Mouse (Mus musculus) limb, embryonic 12.5 days (tissue): ENCODE measurements around the gene Rhobtb1. TPM values are rescaled to one million over a fixed set of nuclear protein-coding genes. Genes with fewer than 3 reads are reported as not detected.

ENCODE experiments used
- ATAC-seq: fragments of 200-750 bp; cut with Nextera tagmentation; 2 replicates; pipeline ENCODE4 v1.8.0; 2017; ENCODE audit warnings: low read depth, moderate TSS enrichment; ENCODE audit not compliant: insufficient number of reproducible peaks, insufficient read depth, low FRiP score, low TSS enrichment
- H3K27ac ChIP-seq: fragments of 300-500 bp; sonication (generic); 2 replicates; pipeline ENCODE4 v1.5.1; 2016; ENCODE audit warnings: mild to moderate bottlenecking, moderate library complexity
- H3K27me3 ChIP-seq: fragments of 300-500 bp; sonication (generic); 2 replicates; pipeline ENCODE4 v1.6.1; 2016; ENCODE audit warnings: mild to moderate bottlenecking, moderate library complexity
- H3K36me3 ChIP-seq: fragments of 300-500 bp; sonication (generic); 2 replicates; pipeline ENCODE4 v1.6.1; 2016; ENCODE audit warnings: mild to moderate bottlenecking, moderate library complexity
- H3K4me1 ChIP-seq: fragments of 300-500 bp; sonication (generic); replicated peaks from 2 replicates; pipeline ENCODE4 v1.6.1; 2016
- H3K4me2 ChIP-seq: fragments of 300-500 bp; sonication (generic); 2 replicates; pipeline ENCODE4 v1.6.1; 2016; ENCODE audit warnings: mild to moderate bottlenecking, moderate library complexity
- H3K4me3 ChIP-seq: fragments of 300-500 bp; sonication (generic); replicated peaks from 2 replicates; pipeline ENCODE4 v1.5.1; 2016; ENCODE audit warnings: mild to moderate bottlenecking
- H3K9ac ChIP-seq: fragments of 300-500 bp; sonication (generic); replicated peaks from 2 replicates; pipeline ENCODE4 v1.6.1; 2016; ENCODE audit warnings: mild to moderate bottlenecking, moderate library complexity
- H3K9me3 ChIP-seq: fragments of 300-500 bp; sonication (generic); 2 replicates; pipeline ENCODE4 v1.6.1; 2016; ENCODE audit warnings: mild to moderate bottlenecking, moderate library complexity
- WGBS: fragments of 180-500 bp; shearing (Covaris S2); methylation state at CpG from one replicate; pipeline ENCODE4 v1.1.7; 2016; 5-methylcytosine and 5-hydroxymethylcytosine counted together
- polyA plus RNA-seq: library from polyadenylated mRNA; unstranded; fragments of >200 nt; fragmentation: Nextera tagmentation; extraction: Ambion mirVana; gene quantifications from 2 replicates; pipeline ENCODE4 v1.2.1, GENCODE M21; 2016

The Rhobtb1 gene
- polyA plus RNA-seq, 1 experiment from 2014 or later = 29.9 TPM

DNA sequence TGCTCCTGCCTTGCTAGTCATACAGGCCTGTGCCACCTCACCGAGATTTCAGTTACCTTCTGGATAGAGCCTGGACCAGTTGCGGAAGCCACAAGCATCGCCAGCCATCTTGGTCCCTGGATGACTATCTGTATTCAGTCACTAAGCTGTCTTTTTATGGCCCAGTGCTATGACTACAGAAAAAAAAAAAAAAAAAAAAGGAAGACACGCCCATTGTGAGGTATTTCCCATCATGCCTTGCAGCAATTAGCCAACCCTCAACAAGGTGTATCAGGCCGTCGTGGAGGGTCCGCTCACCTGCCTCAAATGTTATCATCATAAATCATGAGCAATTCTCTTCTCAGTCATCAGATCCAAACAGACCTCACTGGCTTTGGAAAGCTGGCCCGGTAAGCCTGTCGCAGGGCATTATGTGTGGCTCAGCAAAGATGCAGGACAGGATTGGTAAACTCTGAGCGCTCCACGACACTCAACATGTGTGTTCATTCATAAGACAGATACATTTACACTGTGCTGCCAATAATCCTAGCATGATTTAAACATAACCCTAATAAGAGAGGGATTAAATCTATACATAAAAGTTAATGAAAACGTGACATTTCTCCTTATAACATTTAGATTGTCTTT lies 176.9 kb downstream of the Rhobtb1 start:
- H3K4me3 ChIP-seq = no peak overlapping the region
- WGBS = 87% methylated on average over 12 of the region's 12 CpGs
- peaks cover 3% of the 10 kb centered on the region; the same call in 1 of the 2 replicates for H3K36me3 ChIP-seq
- no peak overlapping the region for H3K9ac ChIP-seq
- no peaks in the 10 kb centered on the region; the same call in 1 of the 2 replicates for H3K4me1 ChIP-seq
- no peak overlapping the region for H3K4me2 ChIP-seq
- H3K27me3 ChIP-seq = no peaks in the 10 kb centered on the region
- ATAC-seq = no peak
- H3K9me3 ChIP-seq = no peaks in the 10 kb centered on the region
- no peak overlapping the region for H3K27ac ChIP-seq

DNA sequence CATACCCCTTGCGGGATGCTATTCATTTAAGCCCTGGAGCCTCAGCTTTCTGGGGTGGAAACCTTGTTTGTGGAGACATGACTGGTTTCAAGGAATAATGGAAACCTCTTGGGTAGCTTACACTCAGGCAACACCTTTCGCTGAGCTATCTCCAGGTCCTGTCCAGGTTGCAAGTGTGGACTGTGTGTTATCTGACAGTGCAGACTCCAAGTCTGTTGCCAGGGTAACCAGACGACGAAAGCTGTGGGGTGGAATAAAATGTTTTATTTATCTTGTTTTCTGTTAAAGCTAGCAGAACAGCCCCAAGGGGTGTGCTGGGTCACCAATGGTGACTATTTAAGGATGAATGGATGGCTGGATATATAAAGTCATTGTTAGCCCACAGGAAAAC lies 177.4 kb downstream of the Rhobtb1 start:
- no peak overlapping the region for H3K27ac ChIP-seq
- no peak for ATAC-seq
- H3K4me1 ChIP-seq = no peaks in the 10 kb centered on the region; the same call in 1 of the 2 replicates
- H3K27me3 ChIP-seq = no peaks in the 10 kb centered on the region
- H3K4me3 ChIP-seq = no peak overlapping the region
- no peak overlapping the region for H3K9ac ChIP-seq
- peaks cover 6% of the 10 kb centered on the region; the same call in 1 of the 2 replicates for H3K36me3 ChIP-seq
- no peak overlapping the region for H3K4me2 ChIP-seq
- no peaks in the 10 kb centered on the region for H3K9me3 ChIP-seq
- WGBS = 80% methylated on average over 4 of the region's 4 CpGs

GRCm38 (mm10) chr10:69331231-69331630 lies 180.0 kb downstream of the Rhobtb1 start:
- Histone ChIP-seq H3K9ac (no peak overlapping the region), H3K9me3 (no peaks in the 10 kb centered on the region), H3K4me2 (no peak overlapping the region), H3K4me3 (no peak overlapping the region), H3K4me1 (no peaks in the 10 kb centered on the region), H3K27ac (no peak overlapping the region), H3K27me3 (no peaks in the 10 kb centered on the region), H3K36me3 (peaks cover 30% of the 10 kb centered on the region)
- WGBS = 84% methylated on average over 6 of the region's 6 CpGs
- no peak for ATAC-seq

DNA sequence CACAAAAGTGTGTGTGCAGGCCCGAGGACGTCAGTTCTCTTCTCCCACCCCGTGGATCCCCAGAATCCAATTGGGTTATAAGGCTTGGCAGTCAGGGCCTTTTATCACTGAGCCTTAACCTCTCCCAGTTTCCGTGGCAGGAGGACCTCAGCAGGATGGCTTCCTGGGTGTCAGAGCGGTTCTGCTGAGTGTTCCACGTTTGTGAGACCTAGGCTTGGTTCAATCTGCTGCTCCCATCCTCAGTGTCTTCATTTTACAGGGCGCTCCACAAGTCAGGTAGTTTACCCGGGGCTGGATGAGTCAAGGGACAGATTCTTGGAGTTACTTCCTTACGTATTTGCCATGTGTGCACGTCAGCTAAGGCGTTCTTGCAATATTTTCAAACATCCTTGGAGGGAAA lies 182.0 kb downstream of the Rhobtb1 start:
- Histone ChIP-seq H3K27me3 (no peaks in the 10 kb centered on the region), H3K9me3 (no peaks in the 10 kb centered on the region), H3K27ac (no peak overlapping the region), H3K36me3 (peaks cover 49% of the 10 kb centered on the region), H3K4me3 (no peak overlapping the region), H3K4me2 (no peak overlapping the region), H3K9ac (no peak overlapping the region), H3K4me1 (no peaks in the 10 kb centered on the region)
- no peak for ATAC-seq
- 89% methylated on average over 11 of the region's 11 CpGs for WGBS

- H3K27me3 ChIP-seq = no peaks in the 10 kb centered on the region
- no peak overlapping the region for H3K27ac ChIP-seq
- no peak for ATAC-seq
- no peak overlapping the region for H3K4me3 ChIP-seq
- 80% methylated on average over 16 of the region's 16 CpGs for whole genome bisulfite sequencing
- H3K4me1 ChIP-seq = no peaks in the 10 kb centered on the region
- no peak overlapping the region for H3K9ac ChIP-seq
- H3K9me3 ChIP-seq = no peaks in the 10 kb centered on the region
- no peak overlapping the region for H3K4me2 ChIP-seq
- peaks cover 63% of the 10 kb centered on the region for H3K36me3 ChIP-seq
Observed at GRCm38 (mm10) chr10:69334271-69335194, 183.3 kb downstream of the Rhobtb1 start.

- Histone ChIP-seq H3K9ac (no peak overlapping the region), H3K4me1 (no peaks in the 10 kb centered on the region), H3K27me3 (no peaks in the 10 kb centered on the region), H3K9me3 (no peaks in the 10 kb centered on the region), H3K4me2 (no peak overlapping the region), H3K36me3 (peaks cover 69% of the 10 kb centered on the region), H3K27ac (peak overlapping the region; percentile 58; the same call in 1 of the 2 replicates), H3K4me3 (no peak overlapping the region)
- no peak for ATAC-seq
- WGBS = 80% methylated on average over 7 of the region's 7 CpGs
Observed at GRCm38 (mm10) chr10:69335195-69335536, 183.9 kb downstream of the Rhobtb1 start.

DNA sequence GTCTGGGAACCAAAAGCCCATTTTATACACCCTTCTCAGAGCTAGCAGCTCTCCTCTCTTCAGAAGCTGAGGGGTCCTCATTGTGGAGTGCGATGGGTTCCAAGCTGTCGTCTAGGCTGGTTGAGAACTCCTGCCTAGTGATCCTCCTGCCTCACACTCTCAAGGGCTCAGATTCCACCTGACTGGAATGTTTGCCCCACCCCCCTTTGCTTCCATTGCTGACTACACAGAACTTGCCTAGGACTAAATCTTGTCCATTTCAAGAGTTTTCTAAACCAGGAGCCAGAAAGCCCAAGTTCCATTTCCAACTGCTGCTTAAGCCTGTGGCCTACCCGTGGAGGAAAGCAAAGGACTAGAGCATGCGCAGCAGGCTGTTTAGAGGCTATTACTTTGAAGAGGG lies 184.4 kb downstream of the Rhobtb1 start:
- H3K9me3 ChIP-seq = no peaks in the 10 kb centered on the region
- WGBS = 76% methylated on average over 4 of the region's 4 CpGs
- H3K4me2 ChIP-seq = no peak overlapping the region
- no peaks in the 10 kb centered on the region for H3K27me3 ChIP-seq
- H3K36me3 ChIP-seq = peaks cover 73% of the 10 kb centered on the region
- H3K9ac ChIP-seq = no peak overlapping the region
- H3K4me3 ChIP-seq = no peak overlapping the region
- H3K4me1 ChIP-seq = no peaks in the 10 kb centered on the region
- ATAC-seq = no peak
- H3K27ac ChIP-seq = 0 out of 2 replicates have a peak overlapping the region, but pooled peaks have one; percentile 58

DNA sequence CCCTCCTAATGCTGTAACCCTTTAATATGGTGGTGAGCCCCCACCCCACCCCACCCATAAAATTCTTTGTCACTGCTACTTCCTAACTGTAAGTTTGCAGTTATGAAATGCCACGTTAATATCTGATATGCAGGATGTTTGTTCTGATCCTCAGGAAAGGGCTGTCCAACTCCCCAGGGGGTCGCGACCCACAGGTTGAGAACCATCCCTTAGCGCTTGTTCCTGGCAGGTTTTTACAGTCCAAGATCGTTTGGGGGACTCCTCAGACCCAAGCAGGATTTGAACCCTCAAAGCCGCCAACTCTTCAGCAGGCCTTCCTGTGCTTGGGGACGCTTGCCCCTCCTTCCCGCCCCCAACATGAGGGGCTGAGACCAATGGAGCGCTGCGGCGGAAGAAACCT lies 185.0 kb downstream of the Rhobtb1 start:
- no peak overlapping the region for H3K9ac ChIP-seq
- H3K4me3 ChIP-seq = no peak overlapping the region
- no peaks in the 10 kb centered on the region for H3K27me3 ChIP-seq
- H3K27ac ChIP-seq = no peak overlapping the region
- WGBS = 91% methylated on average over 11 of the region's 11 CpGs
- no peak for ATAC-seq
- H3K36me3 ChIP-seq = peaks cover 79% of the 10 kb centered on the region
- no peaks in the 10 kb centered on the region for H3K4me1 ChIP-seq
- H3K4me2 ChIP-seq = no peak overlapping the region
- no peaks in the 10 kb centered on the region for H3K9me3 ChIP-seq

DNA sequence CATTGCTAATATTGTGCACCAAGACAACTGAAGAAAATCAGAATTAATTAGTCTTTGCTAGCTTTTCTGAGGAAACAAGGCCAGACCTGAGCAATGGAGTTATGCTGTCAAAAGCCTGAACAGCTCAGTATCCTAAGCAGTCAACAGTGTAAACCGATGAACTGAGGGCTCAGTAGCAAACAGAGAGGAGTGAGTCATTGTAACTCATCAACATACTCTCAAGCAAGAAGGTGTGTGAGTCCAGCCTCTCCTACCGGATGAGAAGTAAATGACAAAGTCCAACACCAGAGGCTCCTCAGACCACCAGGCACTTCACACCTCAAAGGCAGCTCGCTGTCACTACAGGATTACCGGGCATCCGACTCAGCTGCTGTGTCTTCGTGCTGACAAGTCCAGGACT lies 188.8 kb downstream of the Rhobtb1 start:
- H3K27ac ChIP-seq = no peak overlapping the region
- peaks cover 99% of the 10 kb centered on the region for H3K36me3 ChIP-seq
- WGBS = 94% methylated on average over 6 of the region's 6 CpGs
- H3K4me3 ChIP-seq = no peak overlapping the region
- no peaks in the 10 kb centered on the region for H3K4me1 ChIP-seq
- H3K9me3 ChIP-seq = no peaks in the 10 kb centered on the region
- no peak for ATAC-seq
- H3K4me2 ChIP-seq = no peak overlapping the region
- H3K9ac ChIP-seq = no peak overlapping the region
- no peaks in the 10 kb centered on the region for H3K27me3 ChIP-seq
